Mouse (Mus musculus) cortical plate, adult 2 months (tissue): ENCODE measurements around the gene Zbtb9. TPM values are rescaled to one million over a fixed set of nuclear protein-coding genes. Genes with fewer than 3 reads are reported as not detected.
"Not testable (repeated sequence)": the region's sequence is repeated elsewhere in the genome, so short reads cannot be mapped to it uniquely, and the experiment has no call there.

ENCODE experiments used
- H3K27ac ChIP-seq: fragments of 200-500 bp; 2 replicates; pipeline ENCODE4 v1.5.1; 2012; ENCODE audit warnings: low read length, control low read depth, inconsistent platforms; ENCODE audit not compliant: insufficient read depth
- H3K4me1 ChIP-seq: fragments of 200-500 bp; 2 replicates; pipeline ENCODE4 v1.6.1; 2011; ENCODE audit warnings: low read length; ENCODE audit not compliant: control insufficient read depth, insufficient read depth
- H3K4me3 ChIP-seq: fragments of 200-500 bp; 2 replicates; pipeline ENCODE4 v1.5.1; 2011; ENCODE audit warnings: mild to moderate bottlenecking, low read length, control low read depth; ENCODE audit not compliant: insufficient read depth
- CTCF ChIP-seq: fragments of 200-500 bp; IDR thresholded peaks from 2 replicates; pipeline ENCODE4 v1.5.1; 2011; ENCODE audit warnings: mild to moderate bottlenecking, control low read depth, low read length; ENCODE audit not compliant: insufficient read depth; ENCODE audit errors: extremely low read depth
- POLR2A ChIP-seq: fragments of 200-500 bp; IDR thresholded peaks from 2 replicates; pipeline ENCODE4 v1.6.1; 2011; ENCODE audit warnings: mild to moderate bottlenecking, low read length, control low read depth; ENCODE audit not compliant: insufficient read depth; ENCODE audit errors: extremely low read depth
- polyA plus RNA-seq: library from polyadenylated mRNA; depleted of rRNA; stranded (reverse); fragments of >200 nt; gene quantifications from 2 replicates; pipeline ENCODE4 v1.2.3, GENCODE M21; 2012; rRNA removed

The Zbtb9 gene
- polyA plus RNA-seq, result 13.9 and 14.5 TPM in 2 replicates

DNA sequence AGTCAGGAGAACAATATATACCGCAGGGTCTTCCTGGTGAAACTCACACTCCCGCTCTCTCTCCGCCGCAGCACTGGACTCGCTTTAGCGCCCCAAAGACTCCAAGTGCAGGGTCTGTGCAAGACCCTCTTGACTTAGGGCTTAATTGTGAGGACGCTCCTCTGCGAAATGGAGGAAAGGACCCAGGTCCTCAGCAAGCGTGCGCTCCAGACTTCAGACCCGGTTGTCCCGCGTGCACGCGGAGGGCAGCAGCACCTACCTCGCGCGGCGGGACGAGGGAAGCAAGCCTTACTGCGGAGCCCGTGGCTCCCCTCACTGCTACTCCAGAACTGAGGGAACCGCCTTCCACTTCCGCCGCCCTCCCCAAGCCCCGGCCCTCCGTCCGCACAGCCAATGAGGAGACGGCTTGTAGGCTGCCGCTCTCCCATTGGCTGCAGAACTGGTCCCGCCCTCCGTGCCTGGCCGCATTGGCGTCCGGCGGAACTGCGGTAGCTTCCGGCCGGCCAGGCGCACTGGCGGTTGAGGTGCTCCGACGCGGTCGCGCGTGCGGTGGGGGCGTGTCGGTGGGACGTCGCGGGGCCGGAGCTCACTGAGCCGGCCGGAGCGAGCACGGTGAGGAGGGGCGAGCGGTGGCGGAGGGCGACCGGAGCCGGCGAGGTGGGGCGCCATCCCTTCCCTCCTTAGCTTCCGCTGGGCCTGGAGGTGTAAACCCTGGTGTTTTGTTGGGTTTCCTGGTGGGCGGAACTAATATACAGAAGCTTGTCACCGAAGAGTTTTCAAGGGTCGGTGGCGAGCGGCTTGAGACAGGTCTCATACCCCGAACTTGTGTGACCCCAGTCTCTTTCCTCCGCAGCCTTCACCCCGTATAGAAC is at the start of gene Zbtb9:
Gene Zbtb9 (plus strand): TSS at position 465 of the 872 bp plus-strand sequence.
- H3K27ac ChIP-seq, result peak within 1 kb of the TSS; percentile 7; the same call in 1 of the 2 replicates
- H3K4me1 ChIP-seq, result 0 out of 2 replicates have a peak, but pooled peaks cover 4% of the 10 kb centered on the region
- peak; percentile 97 for TF ChIP-seq POLR2A
- TF ChIP-seq CTCF, result no peak
- peak within 1 kb of the TSS; percentile 48 for H3K4me3 ChIP-seq

DNA sequence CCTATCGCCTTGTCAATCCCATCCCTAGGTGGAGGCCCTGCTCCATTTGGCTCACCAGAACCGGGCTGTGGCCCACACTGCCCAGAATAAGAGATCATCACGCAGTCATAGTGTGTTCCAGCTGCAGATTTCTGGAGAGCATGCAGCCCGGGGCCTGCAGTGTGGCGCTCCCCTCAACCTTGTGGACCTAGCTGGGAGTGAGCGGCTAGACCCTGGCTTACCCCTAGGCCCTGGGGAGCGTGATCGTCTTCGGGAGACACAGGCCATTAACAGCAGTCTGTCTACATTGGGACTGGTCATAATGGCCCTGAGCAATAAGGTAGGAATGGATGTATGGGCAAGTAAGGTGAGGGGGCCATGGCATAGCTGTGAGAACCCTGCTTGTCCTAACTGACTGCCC is 47.6 kb upstream of the Zbtb9 start:
- H3K4me3 ChIP-seq, H3K27ac ChIP-seq, H3K4me1 ChIP-seq: not testable (repeated sequence)

DNA sequence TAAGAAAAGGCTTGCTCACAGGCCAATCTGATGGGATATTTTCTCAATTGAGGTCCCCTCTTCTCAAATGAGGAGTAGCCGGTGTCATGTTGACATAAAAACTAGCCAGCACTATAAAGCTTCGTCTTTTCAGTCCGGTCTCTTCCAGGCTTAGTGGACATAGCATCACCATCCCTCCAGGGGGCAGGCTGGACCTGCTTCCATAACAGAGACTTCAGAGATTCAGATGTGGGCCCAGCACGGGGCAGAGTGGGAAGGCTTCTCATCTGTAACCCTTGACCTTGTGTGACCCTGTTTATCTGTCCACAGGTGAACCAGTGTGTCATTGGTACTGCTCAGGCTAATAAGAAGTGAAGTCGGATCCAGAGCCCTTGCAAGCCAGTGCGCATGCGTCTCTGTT is 41.2 kb upstream of the Zbtb9 start:
- TF ChIP-seq CTCF, result peak; percentile 52
- H3K27ac ChIP-seq, H3K4me3 ChIP-seq, H3K4me1 ChIP-seq: not testable (repeated sequence)

DNA sequence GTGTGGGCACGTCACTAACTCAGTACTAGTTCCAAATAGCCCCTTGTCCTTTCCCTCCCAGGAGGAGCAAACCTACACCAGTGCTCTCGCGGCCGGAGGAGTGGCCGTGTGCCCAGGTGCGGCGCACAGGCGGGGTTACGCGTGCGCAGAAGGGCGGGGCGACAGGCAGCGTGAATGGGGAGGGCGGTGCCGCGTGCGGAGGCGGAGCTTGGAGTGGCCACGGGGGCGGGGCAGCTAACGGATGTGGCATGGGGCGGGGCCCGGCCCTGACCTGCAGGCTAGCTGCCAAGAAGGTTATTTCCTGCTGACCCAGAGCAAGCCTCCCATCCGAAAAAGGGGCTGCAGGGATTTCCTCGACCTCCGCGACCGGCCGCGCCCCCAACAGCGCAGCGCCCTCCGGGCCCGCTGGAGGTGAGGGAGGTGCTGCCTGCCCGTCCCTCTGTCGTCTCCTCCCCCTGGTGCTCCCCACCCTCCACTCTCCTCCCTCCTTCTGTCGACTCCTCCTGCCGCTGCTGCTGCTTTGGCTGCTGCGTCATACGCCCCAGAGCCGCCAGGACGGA is 40.0 kb upstream of the Zbtb9 start, which contains the start of gene Phf1:
Gene Phf1 (plus strand): TSS at position 214 of the 560 bp plus-strand sequence.
- no peak for TF ChIP-seq CTCF
- TF ChIP-seq POLR2A, result peak; percentile 82
- Histone ChIP-seq H3K27ac (peak within 1 kb of the TSS; percentile 62), H3K4me1 (peaks cover under 1% of the 10 kb centered on the region; the same call in 1 of the 2 replicates), H3K4me3 (peak within 1 kb of the TSS; percentile 89)

DNA sequence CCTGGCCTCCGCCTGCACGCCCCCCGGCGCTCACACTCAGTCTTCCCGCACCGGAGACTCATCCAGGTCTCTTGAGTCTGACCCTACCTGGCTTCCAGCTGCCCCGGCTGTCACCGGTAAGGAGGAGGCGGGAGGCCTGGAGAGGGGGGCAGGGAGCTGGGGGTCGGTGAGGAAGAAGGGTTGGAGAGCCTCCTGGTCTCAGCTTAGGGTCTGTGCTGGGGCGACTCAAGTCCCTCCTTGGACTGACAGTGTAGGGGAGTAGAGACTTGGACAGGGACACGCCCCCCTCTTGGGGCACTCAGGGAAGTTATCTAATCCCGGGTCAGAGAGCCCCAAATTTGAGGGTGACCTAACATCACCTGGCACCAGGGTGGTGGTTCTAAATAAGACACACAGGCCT is 39.5 kb upstream of the Zbtb9 start:
- Histone ChIP-seq H3K4me3 (peak overlapping the region; percentile 89), H3K27ac (0 out of 2 replicates have a peak overlapping the region, but pooled peaks have one; percentile 32), H3K4me1 (peaks cover 1% of the 10 kb centered on the region; the same call in 1 of the 2 replicates)
- no peak for TF ChIP-seq CTCF
- TF ChIP-seq POLR2A, result no peak

DNA sequence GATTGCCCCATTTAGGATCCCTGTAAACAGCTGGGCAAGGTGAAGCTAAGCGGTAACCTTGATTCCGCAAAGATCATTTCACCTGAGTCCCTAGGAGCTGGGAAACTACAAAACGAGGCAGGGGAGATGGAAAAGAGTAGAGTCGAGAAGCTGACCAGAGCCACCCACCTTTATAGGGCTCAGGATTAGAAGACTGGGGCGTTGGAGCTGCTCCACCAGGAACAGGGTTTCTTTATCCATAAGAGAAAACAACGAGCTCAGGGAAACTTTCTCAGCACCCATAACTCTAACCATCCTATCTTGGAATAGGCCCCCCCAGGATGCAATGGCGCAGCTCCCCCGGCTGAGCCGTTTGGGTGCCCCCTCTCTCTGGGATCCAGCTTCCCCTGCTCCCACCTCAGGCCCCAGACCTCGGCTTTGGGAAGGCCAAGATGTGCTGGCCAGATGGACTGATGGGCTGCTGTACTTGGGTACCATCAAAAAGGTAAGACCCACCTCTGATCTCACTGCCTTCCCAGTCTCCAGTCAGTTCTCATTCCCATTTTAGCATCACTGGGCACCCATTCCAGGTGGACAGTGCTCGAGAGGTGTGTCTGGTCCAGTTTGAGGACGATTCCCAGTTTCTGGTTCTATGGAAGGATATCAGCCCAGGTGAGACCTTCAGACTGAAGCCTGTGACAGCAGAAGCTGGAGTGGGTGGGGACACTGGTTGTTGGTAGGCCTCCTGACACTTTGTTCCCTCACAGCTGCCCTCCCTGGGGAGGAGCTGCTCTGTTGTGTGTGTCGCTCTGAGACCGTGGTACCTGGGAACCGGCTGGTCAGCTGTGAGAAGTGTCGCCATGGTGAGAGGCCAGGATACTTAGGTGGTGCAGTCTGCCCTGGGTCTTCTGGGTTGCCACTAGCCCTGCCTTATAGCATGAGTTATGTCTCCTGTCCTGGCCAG is 38.8 kb upstream of the Zbtb9 start:
- peak overlapping the region; percentile 89 for H3K4me3 ChIP-seq
- no peak for TF ChIP-seq POLR2A
- no peak for TF ChIP-seq CTCF
- H3K27ac ChIP-seq, result no peak overlapping the region
- H3K4me1 ChIP-seq, result peaks cover 1% of the 10 kb centered on the region; the same call in 1 of the 2 replicates

DNA sequence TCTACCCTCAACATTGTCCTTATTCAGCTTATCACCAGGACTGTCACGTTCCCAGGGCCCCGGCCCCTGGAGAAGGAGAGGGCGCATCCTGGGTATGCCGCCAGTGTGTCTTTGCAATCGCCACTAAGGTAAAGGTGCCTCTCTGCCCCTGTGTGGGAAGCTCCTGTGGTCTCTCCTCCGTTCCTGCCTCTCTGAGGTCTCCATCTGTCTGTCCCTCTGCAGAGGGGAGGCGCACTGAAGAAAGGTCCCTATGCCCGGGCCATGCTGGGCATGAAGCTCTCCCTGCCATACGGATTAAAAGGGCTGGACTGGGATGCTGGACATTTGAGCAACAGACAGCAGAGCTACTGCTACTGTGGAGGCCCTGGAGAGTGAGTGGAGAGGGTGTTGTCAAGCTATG is 37.9 kb upstream of the Zbtb9 start:
- H3K4me3 ChIP-seq, result no peak overlapping the region
- H3K27ac ChIP-seq, result no peak overlapping the region
- no peak for TF ChIP-seq CTCF
- no peak for TF ChIP-seq POLR2A
- peaks cover 2% of the 10 kb centered on the region; the same call in 1 of the 2 replicates for H3K4me1 ChIP-seq

DNA sequence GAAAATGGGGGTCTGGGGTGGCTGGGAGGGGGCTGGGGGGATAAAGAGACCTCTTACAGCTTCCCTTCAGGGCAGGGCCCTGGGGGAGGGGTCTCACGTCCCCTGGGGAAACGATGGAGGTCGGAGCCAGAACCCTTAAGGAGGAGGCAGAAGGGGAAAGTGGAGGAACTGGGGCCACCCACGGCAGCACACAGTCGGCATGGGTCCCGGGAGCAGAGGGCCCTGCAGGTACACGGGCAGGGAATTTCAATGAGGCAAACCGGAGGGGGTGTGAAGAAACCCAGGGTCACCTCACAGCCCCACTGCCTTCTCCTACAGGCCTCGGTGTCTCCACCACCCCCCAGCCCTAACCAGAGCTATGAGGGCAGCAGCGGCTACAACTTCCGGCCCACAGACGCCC is 36.5 kb upstream of the Zbtb9 start:
- no peak for TF ChIP-seq CTCF
- no peak for TF ChIP-seq POLR2A
- peaks cover 4% of the 10 kb centered on the region; the same call in 1 of the 2 replicates for H3K4me1 ChIP-seq
- H3K27ac ChIP-seq, result no peak overlapping the region
- no peak overlapping the region for H3K4me3 ChIP-seq

DNA sequence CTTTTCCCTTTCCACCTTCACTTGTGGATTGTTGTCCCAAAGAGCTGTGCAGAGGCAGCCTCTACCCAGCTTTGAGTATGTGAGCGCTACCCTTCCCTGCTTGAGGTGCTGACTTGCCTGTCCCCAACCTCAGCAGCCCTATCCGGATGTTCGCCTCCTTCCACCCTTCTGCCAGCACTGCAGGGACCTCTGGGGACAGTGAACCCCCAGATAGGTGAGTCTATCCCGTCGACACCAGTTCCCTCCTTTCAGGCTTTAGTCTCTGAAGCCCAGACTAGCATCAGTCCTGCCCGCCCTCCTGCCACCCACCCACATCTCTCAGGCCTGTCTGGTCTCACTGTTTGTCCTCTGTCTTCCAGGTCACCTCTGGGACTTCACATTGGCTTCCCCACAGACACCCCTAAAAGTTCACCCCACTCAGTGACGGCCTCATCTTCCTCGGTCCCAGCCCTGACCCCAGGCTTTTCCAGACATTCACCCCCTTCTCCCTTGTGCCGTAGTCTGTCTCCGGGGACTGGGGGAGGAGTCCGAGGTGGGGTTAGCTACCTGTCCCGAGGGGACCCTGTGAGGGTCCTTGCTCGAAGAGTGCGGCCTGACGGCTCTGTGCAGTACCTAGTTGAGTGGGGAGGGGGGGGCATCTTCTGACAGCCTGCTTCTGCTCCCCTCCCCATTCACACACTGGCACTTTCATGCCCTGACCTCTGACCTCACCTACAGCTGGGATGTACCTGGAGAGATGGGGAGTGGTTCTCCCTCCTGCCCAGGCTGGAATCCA is 35.9 kb upstream of the Zbtb9 start:
- Histone ChIP-seq H3K4me1 (peaks cover 4% of the 10 kb centered on the region; the same call in 1 of the 2 replicates), H3K27ac (no peak overlapping the region), H3K4me3 (no peak overlapping the region)
- TF ChIP-seq CTCF (no peak), POLR2A (no peak)
